Mouse (Mus musculus) small intestine, adult 2 months (tissue): Measurements from ENCODE around the gene Msi2. TPM values are rescaled to one million over a fixed set of nuclear protein-coding genes. Genes with fewer than 3 reads are reported as not detected.

Experiments
- H3K27ac ChIP-seq: fragments of 200-500 bp; 2 replicates; pipeline ENCODE4 v1.5.1; 2012; ENCODE audit warnings: low read depth, low read length, control low read depth, inconsistent platforms; ENCODE audit not compliant: insufficient read depth
- H3K27me3 ChIP-seq: fragments of 200-500 bp; 2 replicates; pipeline ENCODE4 v1.6.1; 2012; ENCODE audit warnings: mild to moderate bottlenecking, moderate library complexity, low read length, inconsistent platforms; ENCODE audit not compliant: control insufficient read depth, insufficient read depth
- H3K36me3 ChIP-seq: fragments of 200-500 bp; 2 replicates; pipeline ENCODE4 v1.6.1; 2012; ENCODE audit warnings: mild to moderate bottlenecking, low read length, control low read depth, inconsistent platforms; ENCODE audit not compliant: control insufficient read depth, insufficient read depth
- H3K4me1 ChIP-seq: fragments of 200-500 bp; 2 replicates; pipeline ENCODE4 v1.6.1; 2012; ENCODE audit warnings: low read length, inconsistent platforms, mixed read lengths; ENCODE audit not compliant: control insufficient read depth, insufficient read depth, insufficient read length
- H3K4me3 ChIP-seq: fragments of 200-500 bp; 2 replicates; pipeline ENCODE4 v1.5.1; 2012; ENCODE audit warnings: low read depth, mild to moderate bottlenecking, control low read depth, inconsistent platforms, low read length, moderate library complexity
- CTCF ChIP-seq: fragments of 200-500 bp; IDR thresholded peaks from 2 replicates; pipeline ENCODE4 v1.5.1; 2012; ENCODE audit warnings: low read depth, mild to moderate bottlenecking, control low read depth, inconsistent platforms, low read length, moderate library complexity, mixed read lengths; ENCODE audit not compliant: insufficient replicate concordance, insufficient read length; ENCODE audit errors: extremely low read depth
- POLR2A ChIP-seq: fragments of 200-500 bp; IDR thresholded peaks from 2 replicates; pipeline ENCODE4 v1.6.1; 2012; ENCODE audit warnings: low read depth, mild to moderate bottlenecking, control low read depth, inconsistent platforms, low read length, moderate library complexity
- WGBS: fragments of 180-500 bp; shearing (Covaris S2); methylation state at CpG from one replicate; pipeline ENCODE4 v1.1.7; 2018; 5-methylcytosine and 5-hydroxymethylcytosine counted together
- polyA plus RNA-seq: library from polyadenylated mRNA; depleted of rRNA; stranded (reverse); fragments of >200 nt; gene quantifications from 2 replicates; pipeline ENCODE4 v1.2.3, GENCODE M21; 2012; rRNA removed

The Msi2 gene
- 5.1 and 8.8 TPM in 2 replicates for polyA plus RNA-seq

DNA sequence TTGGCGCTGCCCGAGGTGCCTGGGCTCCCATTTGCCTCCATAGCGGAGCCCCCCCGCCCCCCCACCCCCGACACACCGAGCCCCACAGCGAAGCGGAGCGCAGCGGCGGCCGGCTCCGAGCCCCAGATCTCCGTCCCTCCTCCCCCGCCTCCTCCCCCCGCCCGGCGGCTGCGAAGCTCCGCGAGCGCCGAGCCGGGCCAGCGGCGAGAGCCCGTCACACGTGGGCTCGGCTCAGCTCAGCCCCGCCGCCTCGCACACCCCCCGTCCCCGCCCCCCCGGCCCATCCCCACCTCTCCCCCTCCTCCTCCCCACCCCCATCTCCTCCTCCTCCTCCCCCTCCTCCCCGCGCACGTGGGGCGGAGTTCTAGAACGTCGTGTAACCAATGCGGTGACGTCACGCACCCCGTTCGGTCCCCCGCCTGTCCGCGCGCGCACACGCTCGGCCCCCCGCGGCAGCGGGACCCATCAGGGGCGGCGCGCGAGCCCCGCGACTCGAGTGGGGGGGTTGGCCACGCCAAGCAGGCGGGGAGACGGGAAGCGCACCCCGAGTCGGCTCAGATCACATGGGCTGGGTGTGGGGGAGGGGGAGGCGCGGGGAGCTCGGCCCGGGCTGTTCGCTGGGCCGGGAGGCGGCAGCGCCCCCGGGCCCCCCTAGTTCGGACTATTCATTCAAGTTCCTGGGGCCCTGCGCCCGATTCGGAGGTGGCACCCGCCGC, at the start of gene Msi2:
Gene Msi2, minus strand, starts transcription at position 464 of the 716 bp plus-strand sequence.
- no peaks in the 10 kb centered on the region for H3K27me3 ChIP-seq
- under 1% methylated on average over 69 of the region's 84 CpGs for WGBS
- peak within 1 kb of the TSS; percentile 97 for H3K4me3 ChIP-seq
- H3K4me1 ChIP-seq = no peaks in the 10 kb centered on the region
- no peak for TF ChIP-seq CTCF
- TF ChIP-seq POLR2A = peak; percentile 28
- no peaks in the 10 kb centered on the region for H3K36me3 ChIP-seq
- H3K27ac ChIP-seq = peak within 1 kb of the TSS; percentile 54

DNA sequence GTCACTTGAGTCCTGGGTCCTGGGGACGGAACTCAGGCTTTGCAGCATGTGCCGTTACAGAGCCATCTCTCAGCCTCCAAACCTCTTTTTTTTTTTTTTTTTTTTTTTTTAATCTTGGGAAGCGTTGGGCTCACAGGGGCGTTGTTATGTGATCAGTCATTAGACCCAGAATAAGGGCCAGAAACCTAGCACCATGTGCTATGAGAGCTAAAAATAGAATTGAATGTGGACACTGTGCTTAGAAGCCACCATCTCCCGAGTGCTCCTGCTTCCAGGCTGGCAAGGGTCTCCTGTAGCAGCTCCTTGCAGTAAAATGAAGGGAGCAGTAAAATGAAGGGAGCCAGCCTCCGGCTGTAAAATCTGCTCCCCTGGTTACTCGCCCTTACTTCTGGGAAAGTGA, 47.3 kb upstream of the Msi2 start:
- H3K4me1 ChIP-seq = no peaks in the 10 kb centered on the region
- TF ChIP-seq CTCF (no peak), POLR2A (no peak)
- WGBS = 52% methylated on average over 7 of the region's 7 CpGs
- no peaks in the 10 kb centered on the region for H3K36me3 ChIP-seq
- no peaks in the 10 kb centered on the region for H3K27me3 ChIP-seq
- H3K4me3 ChIP-seq = no peak overlapping the region
- no peak overlapping the region for H3K27ac ChIP-seq

DNA sequence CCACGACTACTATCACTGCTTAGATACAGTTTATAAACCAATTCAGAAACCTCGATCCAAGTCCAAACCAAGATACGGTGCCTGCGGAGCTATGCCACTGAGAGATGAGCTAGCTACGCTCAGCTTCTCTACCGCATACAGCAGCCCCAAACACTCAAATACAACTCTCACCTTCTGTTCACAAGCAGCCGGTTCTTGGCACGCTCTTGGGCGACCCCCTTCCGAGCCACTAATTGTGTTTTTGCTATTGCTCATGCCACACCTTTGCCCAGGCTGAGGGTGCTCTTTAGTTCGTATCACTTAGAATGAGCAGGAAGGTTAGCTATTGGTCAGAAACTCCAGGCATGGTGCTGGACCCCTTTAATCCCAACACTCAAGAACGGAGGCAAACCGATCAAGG, 45.1 kb upstream of the Msi2 start:
- Histone ChIP-seq H3K27ac (no peak overlapping the region), H3K4me3 (no peak overlapping the region), H3K27me3 (no peaks in the 10 kb centered on the region), H3K36me3 (no peaks in the 10 kb centered on the region), H3K4me1 (no peaks in the 10 kb centered on the region)
- WGBS = 84% methylated on average over 13 of the region's 13 CpGs
- no peak for TF ChIP-seq POLR2A
- TF ChIP-seq CTCF = no peak

DNA sequence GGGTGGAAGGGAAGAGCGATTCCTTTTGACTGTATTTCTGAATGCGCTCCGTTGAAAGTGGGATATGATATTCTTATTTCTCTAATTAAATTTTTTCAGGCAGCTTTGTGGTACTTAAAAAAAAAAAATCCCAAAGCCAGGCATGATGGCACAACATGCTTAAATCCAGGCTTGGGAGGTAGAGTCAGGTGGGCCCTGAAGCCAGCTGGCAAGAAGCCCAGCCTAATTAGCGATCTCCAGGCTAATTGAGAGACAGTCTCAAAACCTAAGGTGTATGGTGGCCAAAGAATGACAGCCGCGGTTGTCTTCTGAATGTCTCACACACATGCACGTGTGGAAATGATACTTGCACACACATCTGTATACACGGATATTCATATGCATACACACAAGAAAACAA, 41.2 kb upstream of the Msi2 start:
- Histone ChIP-seq H3K36me3 (no peaks in the 10 kb centered on the region), H3K4me1 (no peaks in the 10 kb centered on the region), H3K27ac (no peak overlapping the region), H3K27me3 (no peaks in the 10 kb centered on the region), H3K4me3 (no peak overlapping the region)
- WGBS = 85% methylated on average over 8 of the region's 8 CpGs
- TF ChIP-seq CTCF = no peak
- TF ChIP-seq POLR2A = no peak

DNA sequence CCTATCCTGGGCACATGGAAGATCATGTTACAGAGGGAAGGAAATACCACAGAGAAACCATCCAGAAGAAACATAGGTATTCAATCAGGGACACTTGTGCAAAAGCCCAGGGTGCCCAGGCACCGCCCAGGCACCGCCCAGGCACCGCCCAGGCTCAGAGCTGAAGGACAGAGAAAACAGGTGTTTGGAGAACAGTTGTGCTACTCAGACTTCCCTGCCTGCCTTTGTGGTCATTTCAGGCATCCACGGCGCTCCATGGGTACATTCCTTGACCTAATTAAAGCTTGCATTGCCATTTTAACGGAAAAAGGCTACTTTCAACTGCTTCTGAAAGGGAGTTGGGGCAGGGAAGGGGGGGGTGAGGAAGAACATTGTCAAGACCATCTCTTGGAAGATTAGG, 40.1 kb upstream of the Msi2 start:
- Histone ChIP-seq H3K4me1 (no peaks in the 10 kb centered on the region), H3K27me3 (no peaks in the 10 kb centered on the region), H3K27ac (no peak overlapping the region), H3K4me3 (no peak overlapping the region), H3K36me3 (no peaks in the 10 kb centered on the region)
- TF ChIP-seq CTCF = no peak
- no peak for TF ChIP-seq POLR2A
- 35% methylated on average over 6 of the region's 6 CpGs for WGBS

DNA sequence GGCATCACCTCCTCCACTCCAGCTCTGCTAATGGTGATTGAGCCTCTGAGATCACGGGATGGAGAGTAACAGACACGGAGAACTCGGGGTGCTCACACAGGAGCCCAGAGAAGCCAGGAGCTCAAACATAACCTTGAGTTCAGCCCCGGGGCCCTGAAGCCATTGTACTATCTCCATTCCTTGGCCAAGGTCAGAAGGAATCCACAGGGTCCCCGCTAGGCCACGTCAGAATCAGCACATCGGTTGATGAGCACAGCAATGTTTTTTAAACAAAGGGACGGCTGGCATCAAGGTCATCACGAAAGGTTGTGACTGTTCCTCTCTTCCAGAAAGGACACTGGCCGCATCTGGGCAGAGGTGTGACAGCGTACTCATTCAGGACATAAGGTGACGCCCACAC, 27.0 kb upstream of the Msi2 start:
- H3K4me1 ChIP-seq = no peaks in the 10 kb centered on the region
- 83% methylated on average over 12 of the region's 12 CpGs for WGBS
- no peak overlapping the region for H3K4me3 ChIP-seq
- no peaks in the 10 kb centered on the region for H3K36me3 ChIP-seq
- TF ChIP-seq CTCF (no peak), POLR2A (no peak)
- no peaks in the 10 kb centered on the region for H3K27me3 ChIP-seq
- no peak overlapping the region for H3K27ac ChIP-seq

DNA sequence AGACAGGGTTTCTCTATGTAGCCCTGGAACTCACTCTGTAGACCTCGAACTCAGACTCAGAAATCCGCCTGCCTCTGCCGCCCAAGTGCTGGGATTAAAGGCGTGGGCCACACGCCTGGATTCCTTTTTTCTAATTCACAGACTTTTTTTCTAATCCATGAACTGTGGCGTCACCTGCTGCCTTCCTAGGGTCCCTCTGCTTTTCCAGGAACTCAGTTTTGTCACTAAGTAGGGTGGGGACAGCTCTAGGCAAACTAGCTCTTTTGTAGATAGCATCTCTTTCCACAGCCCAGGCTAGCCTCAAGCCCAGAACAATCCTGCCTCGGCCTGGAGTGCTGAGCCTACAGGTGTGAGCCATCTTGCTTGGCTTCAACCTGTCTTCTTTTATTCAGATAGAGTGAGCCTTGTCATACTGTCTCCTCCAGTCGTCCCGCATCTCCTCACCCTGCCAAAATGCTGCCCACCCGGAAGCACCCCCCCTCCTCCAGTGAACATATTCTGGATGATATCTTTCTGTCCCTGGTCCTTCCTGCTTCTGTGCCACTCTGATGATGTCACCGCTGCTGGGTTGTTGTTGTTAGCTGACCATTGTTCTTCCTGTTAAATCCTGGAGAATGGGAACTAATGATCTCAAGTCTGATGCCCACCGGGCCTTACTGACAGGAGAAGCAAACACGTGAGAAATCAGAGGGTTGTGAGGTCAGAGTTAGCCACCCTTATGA, 21.4 kb upstream of the Msi2 start:
- no peak overlapping the region for H3K27ac ChIP-seq
- 82% methylated on average over 13 of the region's 13 CpGs for WGBS
- H3K4me3 ChIP-seq = no peak overlapping the region
- no peaks in the 10 kb centered on the region for H3K4me1 ChIP-seq
- TF ChIP-seq POLR2A = no peak
- no peak for TF ChIP-seq CTCF
- H3K27me3 ChIP-seq = no peaks in the 10 kb centered on the region
- H3K36me3 ChIP-seq = no peaks in the 10 kb centered on the region
